Mouse (Mus musculus) ES-E14 (cell line): ENCODE results near the gene Nop2.

Experiments used
- CHD2 ChIP-seq: IDR thresholded peaks from 2 replicates; pipeline ENCODE4 v1.6.1; 2014; ENCODE audit warnings: mild to moderate bottlenecking, low read depth, low read length, inconsistent platforms
- HCFC1 ChIP-seq: IDR thresholded peaks from 2 replicates; pipeline ENCODE4 v1.6.1; 2012; ENCODE audit warnings: low read length, inconsistent platforms, borderline replicate concordance; ENCODE audit not compliant: insufficient read depth
- MAFK ChIP-seq: IDR thresholded peaks from 2 replicates; pipeline ENCODE4 v1.6.1; 2014; ENCODE audit warnings: mild to moderate bottlenecking, low read depth, low read length, inconsistent platforms; ENCODE audit not compliant: insufficient read depth
- ZNF384 ChIP-seq: IDR thresholded peaks from 2 replicates; pipeline ENCODE4 v1.6.1; 2012; ENCODE audit warnings: low read depth, low read length, inconsistent platforms

GRCm38 (mm10) chr6:125173256-125173655 is 41.5 kb downstream of the Nop2 start:
- TF ChIP-seq ZNF384 (no peak), HCFC1 (no peak), CHD2 (no peak), MAFK (no peak)
